Mouse (Mus musculus): ENCODE data around the gene Trpm6. TPM values are rescaled to one million over a fixed set of nuclear protein-coding genes. Genes with fewer than 3 reads are reported as not detected.

The Trpm6 gene
- polyA plus RNA-seq, 1 experiment from 2014 or later: 0.12 TPM

GRCm38 (mm10) chr19:18902041-18902693 is 152.4 kb downstream of the Trpm6 start:
- WGBS: 30% methylated on average over 15 of the region's 15 CpGs
- peaks cover 7% of the 10 kb centered on the region; the same call in 1 of the 2 replicates for H3K4me1 ChIP-seq

GRCm38 (mm10) chr19:18902694-18903067 is 152.9 kb downstream of the Trpm6 start:
- no peak for ATAC-seq (ENCODE audit: insufficient number of reproducible peaks, low FRiP score, low TSS enrichment, low read depth)
- H3K9me3 ChIP-seq: no peaks in the 10 kb centered on the region
- H3K4me2 ChIP-seq: peak overlapping the region; percentile 13; the same call in 1 of the 2 replicates
- H3K27me3 ChIP-seq: no peaks in the 10 kb centered on the region
- H3K36me3 ChIP-seq: no peaks in the 10 kb centered on the region
- 30% methylated on average over 6 of the region's 6 CpGs for WGBS
- H3K9ac ChIP-seq: no peak overlapping the region
- H3K27ac ChIP-seq: no peak overlapping the region
- H3K4me1 ChIP-seq: peaks cover 7% of the 10 kb centered on the region; the same call in 1 of the 2 replicates
- no peak overlapping the region for H3K4me3 ChIP-seq

More at GRCm38 (mm10) chr19:18902041-18902693, 152.4 kb downstream of the Trpm6 start:
- H3K9ac ChIP-seq: no peak overlapping the region
- no peak for ATAC-seq (ENCODE audit: insufficient number of reproducible peaks, low FRiP score, low TSS enrichment, low read depth)
- no peak overlapping the region for H3K27ac ChIP-seq
- no peaks in the 10 kb centered on the region for H3K27me3 ChIP-seq
- no peaks in the 10 kb centered on the region for H3K9me3 ChIP-seq
- no peaks in the 10 kb centered on the region for H3K36me3 ChIP-seq
- peak overlapping the region; percentile 13; the same call in 1 of the 2 replicates for H3K4me2 ChIP-seq
- H3K4me3 ChIP-seq: no peak overlapping the region

GRCm38 (mm10) chr19:18905511-18905910 is 155.7 kb downstream of the Trpm6 start:
- no peak overlapping the region for H3K4me2 ChIP-seq
- no peaks in the 10 kb centered on the region for H3K27me3 ChIP-seq
- no peak overlapping the region for H3K4me3 ChIP-seq
- H3K27ac ChIP-seq: no peak overlapping the region
- peaks cover 7% of the 10 kb centered on the region; the same call in 1 of the 2 replicates for H3K4me1 ChIP-seq
- no peak for ATAC-seq (ENCODE audit: insufficient number of reproducible peaks, low FRiP score, low TSS enrichment, low read depth)
- H3K9ac ChIP-seq: no peak overlapping the region
- 62% methylated on average over 3 of the region's 3 CpGs for WGBS
- H3K9me3 ChIP-seq: no peaks in the 10 kb centered on the region
- H3K36me3 ChIP-seq: no peaks in the 10 kb centered on the region

GRCm38 (mm10) chr19:18909641-18910040 is 159.9 kb downstream of the Trpm6 start:
- WGBS: 68% methylated on average over 3 of the region's 3 CpGs
- H3K27ac ChIP-seq: no peak overlapping the region
- no peaks in the 10 kb centered on the region for H3K9me3 ChIP-seq
- H3K36me3 ChIP-seq: no peaks in the 10 kb centered on the region
- H3K27me3 ChIP-seq: no peaks in the 10 kb centered on the region
- H3K9ac ChIP-seq: no peak overlapping the region
- H3K4me1 ChIP-seq: no peaks in the 10 kb centered on the region
- no peak overlapping the region for H3K4me2 ChIP-seq
- no peak overlapping the region for H3K4me3 ChIP-seq
- ATAC-seq (ENCODE audit: insufficient number of reproducible peaks, low FRiP score, low TSS enrichment, low read depth): no peak

- no peak for ATAC-seq (ENCODE audit: insufficient number of reproducible peaks, low FRiP score, low TSS enrichment, low read depth)
- H3K36me3 ChIP-seq: no peaks in the 10 kb centered on the region
- no peaks in the 10 kb centered on the region for H3K4me1 ChIP-seq
- H3K27ac ChIP-seq: no peak overlapping the region
- H3K9me3 ChIP-seq: no peaks in the 10 kb centered on the region
- no peak overlapping the region for H3K4me3 ChIP-seq
- no peak overlapping the region for H3K4me2 ChIP-seq
- no peaks in the 10 kb centered on the region for H3K27me3 ChIP-seq
- H3K9ac ChIP-seq: no peak overlapping the region
Observed at GRCm38 (mm10) chr19:18911755-18912340, 162.1 kb downstream of the Trpm6 start.

GRCm38 (mm10) chr19:18941391-18941790 is 191.6 kb downstream of the Trpm6 start:
- no peak for ATAC-seq (ENCODE audit: insufficient number of reproducible peaks, low FRiP score, low TSS enrichment, low read depth)
- no peaks in the 10 kb centered on the region for H3K9me3 ChIP-seq
- no peak overlapping the region for H3K4me2 ChIP-seq
- no peak overlapping the region for H3K27ac ChIP-seq
- no peaks in the 10 kb centered on the region for H3K27me3 ChIP-seq
- no peak overlapping the region for H3K4me3 ChIP-seq
- WGBS: 48% methylated on average over 6 of the region's 6 CpGs
- H3K9ac ChIP-seq: no peak overlapping the region
- no peaks in the 10 kb centered on the region for H3K4me1 ChIP-seq
- no peaks in the 10 kb centered on the region for H3K36me3 ChIP-seq

Other genes starting within 250 kb of the Trpm6 start
- gene Ostf1, start 118.2 kb upstream of the Trpm6 start, polyA plus RNA-seq (2015; fragmentation: Nextera tagmentation; extraction: Ambion mirVana): 154 and 163 TPM in 2 replicates
- 18.6 and 19.1 TPM in 2 replicates for gene Nmrk1, start 118.0 kb upstream of the Trpm6 start, polyA plus RNA-seq (2015; fragmentation: Nextera tagmentation; extraction: Ambion mirVana)
- 21.5 and 35.0 TPM in 2 replicates for gene Carnmt1, start 79.2 kb upstream of the Trpm6 start, polyA plus RNA-seq (2015; fragmentation: Nextera tagmentation; extraction: Ambion mirVana)
- gene D030056L22Rik, start 36.8 kb upstream of the Trpm6 start, polyA plus RNA-seq (2015; fragmentation: Nextera tagmentation; extraction: Ambion mirVana): 20.1 and 22.6 TPM in 2 replicates

Measured in limb, embryonic 15.5 days (tissue).